Mouse (Mus musculus): Measurements from ENCODE around the gene Ap4e1.
"Not testable (repeated sequence)": the region's sequence is repeated elsewhere in the genome, so short reads cannot be mapped to it uniquely, and the experiment has no call there.

Gene Ap4e1

DNA sequence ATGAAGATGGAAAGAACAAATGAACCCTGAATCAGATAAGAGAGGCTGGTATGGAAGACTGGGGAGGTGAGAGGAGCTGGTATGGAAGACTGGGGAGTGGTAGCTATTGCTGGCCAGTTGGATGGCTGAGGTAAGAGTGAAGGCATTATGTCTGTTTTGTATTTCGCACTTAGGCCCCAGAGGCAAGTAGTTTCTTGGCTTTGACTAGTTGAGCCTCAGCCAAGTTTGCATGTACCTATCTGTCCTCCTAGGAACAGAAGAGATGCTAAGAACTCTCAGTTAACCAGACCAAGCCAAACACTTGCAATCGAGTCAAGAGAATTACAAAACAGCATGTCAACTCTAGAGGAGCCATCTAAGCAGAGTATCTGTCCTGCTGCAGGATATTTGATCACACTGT is 65.6 kb downstream of the Ap4e1 start:
- DNase-seq (ENCODE audit: extremely low read depth, low read depth): no peak

DNA sequence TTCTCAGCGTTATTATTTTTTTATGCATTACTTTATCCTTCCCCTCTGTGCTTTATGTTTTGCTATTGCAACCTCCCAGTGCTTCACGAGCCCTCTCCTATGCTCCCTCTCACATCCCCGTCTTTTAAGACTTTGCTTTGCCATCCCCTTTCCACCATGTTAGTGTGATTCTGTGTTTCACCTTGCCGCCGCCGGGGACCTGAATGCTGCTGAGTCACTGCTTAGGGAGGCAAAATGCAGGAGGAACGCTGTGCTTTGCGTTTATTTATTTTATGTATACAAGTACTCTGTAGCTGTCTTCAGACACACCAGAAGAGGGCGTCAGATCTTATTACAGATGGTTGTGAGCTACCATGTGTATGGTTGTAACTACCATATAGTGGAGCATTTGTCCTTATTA is 69.1 kb downstream of the Ap4e1 start:
- no peak for DNase-seq (ENCODE audit: extremely low read depth, low read depth)

DNA sequence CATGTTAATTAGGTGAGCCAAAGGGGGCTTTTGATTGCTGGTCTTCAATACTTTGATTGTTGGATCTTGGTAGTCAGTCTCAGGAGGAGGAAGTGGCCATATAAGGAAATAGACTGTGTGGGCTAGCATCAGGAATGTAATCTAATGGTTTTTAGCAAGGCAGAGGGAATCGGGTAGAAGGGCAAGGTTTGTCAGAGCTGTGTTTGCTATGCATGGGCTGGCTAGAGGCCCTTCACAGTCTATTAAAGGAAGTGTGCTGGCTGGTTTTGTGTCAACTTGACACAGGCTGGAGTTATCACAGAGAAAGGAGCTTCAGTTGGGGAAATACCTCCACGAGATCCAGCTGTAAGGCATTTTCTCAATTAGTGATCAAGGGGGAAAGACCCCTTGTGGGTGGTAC is 70.5 kb downstream of the Ap4e1 start:
- not testable (repeated sequence) for DNase-seq (ENCODE audit: extremely low read depth, low read depth)

DNA sequence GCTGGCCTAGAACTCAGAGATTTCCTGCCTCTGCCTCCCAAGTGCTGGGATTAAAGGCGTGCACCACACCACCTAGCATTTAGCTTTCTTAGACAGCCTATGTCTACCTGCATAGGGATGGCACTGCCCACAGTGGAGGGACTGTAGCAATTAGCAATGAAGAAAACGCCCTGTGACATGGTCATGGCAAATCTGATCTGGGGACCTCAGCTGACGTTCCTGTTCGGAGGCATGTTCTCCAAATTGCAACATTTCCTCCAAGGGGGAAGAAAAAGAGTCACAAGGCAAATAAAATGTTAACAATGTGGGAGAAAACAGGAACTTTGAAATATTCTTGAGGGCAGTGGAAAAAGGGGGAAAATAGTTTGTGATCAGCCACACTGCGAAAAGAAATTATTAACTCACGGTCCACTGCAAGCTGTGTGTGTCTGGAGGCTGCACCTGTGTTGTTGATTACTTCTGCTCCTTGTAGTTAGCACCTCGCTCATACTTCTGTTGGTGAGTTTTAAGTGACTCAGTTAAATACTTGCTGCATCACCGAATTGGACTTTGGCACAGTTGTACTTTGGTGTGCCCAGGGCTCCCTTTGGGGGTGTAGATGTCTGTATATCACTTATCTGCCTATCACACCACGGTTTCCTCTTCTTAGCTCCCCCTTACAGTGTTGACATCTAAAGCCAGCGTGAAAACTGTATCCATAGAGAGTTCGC is 71.5 kb downstream of the Ap4e1 start:
- no peak for DNase-seq (ENCODE audit: extremely low read depth, low read depth)

DNA sequence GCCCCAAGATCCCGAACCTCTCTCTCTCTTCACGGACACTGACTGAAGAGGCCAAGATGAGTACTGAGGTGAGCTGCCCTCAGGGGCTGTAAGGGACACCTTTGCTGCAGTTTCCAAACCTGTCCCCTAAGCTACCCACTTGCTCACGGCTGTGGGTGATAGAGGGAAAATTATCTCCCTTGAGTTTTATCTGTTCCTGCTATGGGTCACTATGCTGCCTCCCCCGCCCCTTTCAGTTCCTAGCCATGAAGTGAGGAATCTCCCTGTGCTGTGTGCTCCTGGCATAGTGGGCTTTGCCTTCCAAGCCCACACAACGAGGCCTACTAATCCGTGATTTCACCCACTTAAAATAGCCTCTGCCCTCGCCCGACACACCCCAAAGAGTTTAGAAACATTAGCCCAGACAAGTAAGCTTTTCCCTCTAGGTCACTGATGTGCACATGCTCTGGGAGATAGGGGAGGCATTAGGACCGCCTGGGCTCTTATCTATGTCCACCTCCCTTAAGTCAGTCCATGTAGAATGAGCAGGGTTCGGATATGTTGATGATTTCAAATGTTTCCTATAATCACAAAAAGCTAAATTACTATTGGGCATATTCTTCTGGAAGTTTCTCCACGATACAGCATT is 72.2 kb downstream of the Ap4e1 start:
- DNase-seq (ENCODE audit: extremely low read depth, low read depth): no peak

DNA sequence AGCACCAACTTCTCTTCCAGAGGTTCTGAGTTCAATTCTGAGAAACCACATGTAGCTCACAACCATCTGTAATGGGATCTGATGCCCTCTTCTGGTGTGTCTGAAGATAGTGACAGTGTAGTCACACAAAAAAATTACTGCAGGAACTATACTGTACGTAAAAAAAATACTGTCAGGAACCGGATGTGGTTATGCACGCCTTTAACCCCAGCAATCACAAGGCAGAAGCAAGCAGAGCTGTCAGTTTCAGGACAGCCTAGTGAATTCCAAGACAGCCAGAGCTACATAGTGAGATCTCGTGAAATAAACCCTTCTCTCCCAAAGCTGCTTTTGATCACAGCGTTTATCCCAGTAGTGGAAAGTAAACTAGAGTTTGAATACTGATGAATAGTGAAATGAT is 77.7 kb downstream of the Ap4e1 start:
- no peak for DNase-seq (ENCODE audit: extremely low read depth, low read depth)

DNA sequence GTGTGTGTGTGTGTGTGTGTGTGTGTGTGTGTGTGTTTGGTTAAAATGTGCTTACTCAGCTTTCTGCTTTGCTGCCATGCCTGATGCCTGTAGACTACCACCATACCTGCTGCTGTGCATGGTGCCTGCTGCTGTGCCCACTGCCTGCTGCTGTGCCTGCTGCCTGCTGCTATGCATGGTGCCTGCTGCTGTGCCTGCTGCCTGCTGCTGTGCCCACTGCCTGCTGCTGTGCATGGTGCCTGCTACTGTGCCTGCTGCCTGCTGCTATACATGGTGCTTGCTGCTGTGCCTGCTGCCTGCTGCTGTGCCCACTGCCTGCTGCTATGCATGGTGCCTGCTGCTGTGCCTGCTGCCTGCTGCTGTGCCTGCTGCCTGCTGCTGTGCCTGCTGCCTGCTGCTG is 81.6 kb downstream of the Ap4e1 start:
- DNase-seq (ENCODE audit: extremely low read depth, low read depth): not testable (repeated sequence)

DNA sequence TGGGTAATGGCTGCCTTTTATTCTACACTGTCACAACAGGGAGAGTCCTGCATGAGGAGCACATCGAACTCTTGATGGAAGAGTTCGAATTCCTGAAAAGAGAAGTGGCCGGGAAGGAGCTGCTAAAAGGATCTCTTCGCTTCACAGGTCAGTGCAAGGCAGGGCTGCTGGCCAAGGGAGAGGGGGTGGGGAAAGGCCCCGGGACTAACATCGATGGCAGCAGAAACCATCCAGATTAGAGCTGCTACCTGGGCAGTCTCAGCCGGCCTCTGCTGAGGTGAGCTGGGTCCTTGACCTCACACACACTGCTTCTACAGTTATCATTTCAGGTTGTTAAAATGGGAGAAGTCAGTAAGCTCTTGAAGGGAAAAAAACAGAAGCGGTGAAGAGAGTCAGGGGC is 83.5 kb downstream of the Ap4e1 start:
- no peak for DNase-seq (ENCODE audit: extremely low read depth, low read depth)

DNA sequence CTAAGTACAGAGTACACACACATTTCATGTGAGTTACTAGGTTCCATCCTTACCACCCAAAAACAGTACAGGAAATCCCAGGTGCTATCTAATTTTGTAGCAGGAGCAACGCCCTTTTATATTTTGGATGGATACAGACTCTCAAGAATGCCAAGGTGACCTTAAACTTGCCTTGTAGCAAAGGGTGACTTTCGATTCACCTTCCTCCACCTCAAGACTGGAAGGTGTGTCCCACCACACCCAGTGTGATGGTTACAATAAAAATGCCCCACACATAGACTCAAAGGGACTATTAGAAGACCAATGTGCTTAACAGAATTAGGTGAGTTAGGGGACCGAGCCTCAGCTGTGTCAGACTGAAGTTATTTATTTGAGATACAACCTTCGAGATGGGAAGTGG is 100.5 kb downstream of the Ap4e1 start:
- no peak for DNase-seq (ENCODE audit: extremely low read depth, low read depth)

All from MEL-GATA-1-ER (cell line).